Mouse (Mus musculus) erythroblast, adult 5-6 weeks (primary cell): Measurements from ENCODE around the gene Atl1. TPM values are rescaled to one million over a fixed set of nuclear protein-coding genes. Genes with fewer than 3 reads are reported as not detected.

Source experiments
- ATAC-seq: replicated peaks from 2 replicates; pipeline ENCODE4 v1.8.0; 2016; ENCODE audit warnings: moderate number of reproducible peaks, mild to moderate bottlenecking, moderate TSS enrichment, inconsistent platforms; ENCODE audit not compliant: poor library complexity, low FRiP score, severe bottlenecking
- total RNA-seq, 2 experiments: library from RNA; stranded (forward) in 1 of 2; stranded (reverse) in 1 of 2; fragments of 150-400 nt in 1 of 2; fragments of 200-764, 138-1000 nt in 1 of 2; gene quantifications; 2 replicates each; pipeline versions ENCODE4 v1.2.3 to v1.2.4; 2015 to 2017; ENCODE audit warnings: low replicate concordance in 2 of 2

Atl1 gene
- total RNA-seq, 2 experiments from 2014 or later = 9.6 to 12.8 TPM

GRCm38 (mm10) chr12:69926716-69927115, 34.3 kb downstream of the Atl1 start:
- ATAC-seq = peak; percentile 74

GRCm38 (mm10) chr12:69937731-69938130, 45.3 kb downstream of the Atl1 start:
- ATAC-seq = no peak

- ATAC-seq = no peak
These were observed 46.9 kb downstream of the Atl1 start for GRCm38 (mm10) chr12:69939291-69939690.

- ATAC-seq = no peak
These were observed 49.4 kb downstream of the Atl1 start for GRCm38 (mm10) chr12:69941655-69942329.

GRCm38 (mm10) chr12:69945861-69946260, 53.4 kb downstream of the Atl1 start:
- no peak for ATAC-seq

- no peak for ATAC-seq
These were observed 55.1 kb downstream of the Atl1 start for GRCm38 (mm10) chr12:69947502-69947901.

- no peak for ATAC-seq
These were observed 65.0 kb downstream of the Atl1 start for GRCm38 (mm10) chr12:69957378-69957777.

GRCm38 (mm10) chr12:69962468-69962867, 70.1 kb downstream of the Atl1 start:
- peak; percentile 87 for ATAC-seq

GRCm38 (mm10) chr12:69963141-69963540, 70.7 kb downstream of the Atl1 start:
- ATAC-seq = no peak

GRCm38 (mm10) chr12:69965644-69966043, 73.2 kb downstream of the Atl1 start:
- ATAC-seq = no peak

GRCm38 (mm10) chr12:69966071-69966470, 73.7 kb downstream of the Atl1 start:
- no peak for ATAC-seq

- ATAC-seq = no peak
These were observed 74.7 kb downstream of the Atl1 start for GRCm38 (mm10) chr12:69967112-69967511.

- ATAC-seq = no peak
These were observed 75.7 kb downstream of the Atl1 start for GRCm38 (mm10) chr12:69968154-69968553.

GRCm38 (mm10) chr12:69973666-69974065, 81.3 kb downstream of the Atl1 start:
- no peak for ATAC-seq

- ATAC-seq = no peak
These were observed 84.3 kb downstream of the Atl1 start for GRCm38 (mm10) chr12:69976688-69977087.

- no peak for ATAC-seq
These were observed 85.1 kb downstream of the Atl1 start for GRCm38 (mm10) chr12:69977376-69977998.

- no peak for ATAC-seq
These were observed 90.5 kb downstream of the Atl1 start for GRCm38 (mm10) chr12:69982874-69983273.

- ATAC-seq = no peak
These were observed 93.1 kb downstream of the Atl1 start for GRCm38 (mm10) chr12:69985546-69985945.

- ATAC-seq = peak; percentile 41
These were observed 93.9 kb downstream of the Atl1 start for GRCm38 (mm10) chr12:69986241-69986762.

- peak; percentile 90 for ATAC-seq
These were observed 94.5 kb downstream of the Atl1 start, which contains the start of gene Sav1 for GRCm38 (mm10) chr12:69986786-69987497. Gene Sav1 (minus strand): TSS chr12:69987002.

GRCm38 (mm10) chr12:69995382-69995781, 103.0 kb downstream of the Atl1 start:
- no peak for ATAC-seq
